Mouse (Mus musculus) embryonic stem cell, embryonic (primary cell): ENCODE data around the gene Creg1.

Source experiments
- CTCF ChIA-PET, 4 experiments: fragments of 300-600 bp in 2 of 4; fragments of 350-600 bp in 2 of 4; sonication (Branson Sonifier 250); formaldehyde crosslinking; loops; one replicate each; lab custom pipeline; 2022; ENCODE audit warnings: inconsistent platforms in 2 of 4; lab: Charles Lee
- POLR2A ChIA-PET, 4 experiments: fragments of 300-600 bp in 2 of 4; fragments of 350-600 bp in 2 of 4; sonication (Branson Sonifier 250); formaldehyde crosslinking; loops; one replicate each; lab custom pipeline; 2022; ENCODE audit warnings: antibody characterized with exemption in 4 of 4, inconsistent platforms in 1 of 4; lab: Charles Lee

Creg1 gene

DNA sequence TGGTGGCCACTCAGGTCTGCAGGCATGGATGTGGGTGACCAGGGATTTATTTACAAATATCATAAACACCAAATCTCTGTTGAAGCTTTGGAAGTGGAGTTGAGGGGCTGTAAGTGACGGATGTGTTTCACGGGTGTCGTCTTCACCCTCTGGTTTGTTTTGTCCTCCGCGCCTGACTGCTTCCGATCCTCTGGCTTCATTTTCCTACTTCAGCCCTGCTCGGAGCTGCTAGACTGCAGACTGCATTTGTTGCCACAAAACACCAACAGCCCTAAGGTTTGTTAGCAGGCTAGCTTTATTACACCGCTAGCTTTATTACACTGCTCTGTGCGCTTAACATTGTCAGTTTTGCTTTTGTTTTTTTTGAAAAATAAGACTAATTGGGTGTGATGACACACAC lies 27.9 kb downstream of the Creg1 start:
- POLR2A ChIA-PET, result interaction anchor here in 1 of 4 experiments (1.0 kb wide), 1 partner anchor 45 kb away, joined by 3 read pairs; no protein-coding TSS in a partner anchor
- CTCF ChIA-PET, result interaction anchor here in 1 of 4 experiments (3.4 kb wide), 1 partner anchor 11 kb away, joined by 15 read pairs; no protein-coding TSS in a partner anchor

DNA sequence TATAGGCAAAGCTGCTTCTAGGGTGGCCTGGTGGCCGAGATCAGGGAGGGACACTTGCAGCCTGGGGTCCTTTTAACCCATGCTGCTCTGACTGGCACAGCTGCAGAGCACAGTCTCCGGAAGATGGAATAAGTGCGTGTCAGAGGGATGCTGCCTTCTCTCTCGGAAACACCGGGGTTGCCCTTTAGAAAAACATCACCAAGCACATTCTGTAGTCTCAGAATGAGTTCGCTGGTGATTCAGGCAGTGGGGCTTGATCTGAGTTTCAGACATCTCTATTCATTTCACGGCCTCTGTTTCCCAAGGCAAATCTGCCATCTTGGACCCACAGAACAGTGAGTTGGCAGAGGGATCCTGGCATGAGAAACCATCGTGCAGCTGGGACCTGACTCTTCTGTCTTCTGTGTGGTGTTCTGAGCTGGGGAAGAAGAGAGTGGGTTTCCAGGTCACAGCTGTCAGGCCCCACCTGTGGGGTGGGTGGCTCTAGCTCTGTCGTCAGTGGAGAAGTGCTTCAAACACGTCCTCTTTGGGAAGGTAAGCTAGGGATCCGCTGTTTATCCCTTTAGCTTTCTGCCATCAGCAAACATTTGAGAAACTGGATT lies 38.3 kb downstream of the Creg1 start:
- CTCF ChIA-PET, result interaction anchor here in 2 of 4 experiments (0.5 to 1.4 kb wide), 2 partner anchors 21 to 42 kb away, joined by 3 to 5 read pairs; no protein-coding TSS in a partner anchor
- POLR2A ChIA-PET, result interaction anchor here in 2 of 4 experiments (0.6 to 1.2 kb wide), 2 partner anchors 13 to 291 kb away, joined by 4 read pairs; no protein-coding TSS in a partner anchor

- ChIA-PET POLR2A (interaction anchor here in 1 of 4 experiments (1.0 to 1.2 kb wide), 2 partner anchors 14 to 15 kb away, joined by 3 to 4 read pairs; no protein-coding TSS in a partner anchor), CTCF (interaction anchor here in 2 of 4 experiments (0.9 to 1.5 kb wide), 2 partner anchors 23 to 32 kb away, joined by 3 to 4 read pairs; no protein-coding TSS in a partner anchor)
Observed at GRCm38 (mm10) chr1:165803107-165803506, 39.6 kb downstream of the Creg1 start.

- POLR2A ChIA-PET, result interaction anchor here in 1 of 4 experiments (0.6 kb wide), 1 partner anchor 199 kb away, joined by 5 read pairs; the partner anchor contains the start of gene Pou2f1
- CTCF ChIA-PET, result interaction anchor here in 2 of 4 experiments (0.9 to 1.5 kb wide), 2 partner anchors 24 to 33 kb away, joined by 3 to 4 read pairs; no protein-coding TSS in a partner anchor
Observed at GRCm38 (mm10) chr1:165804133-165804532, 40.6 kb downstream of the Creg1 start.

- CTCF ChIA-PET, result interaction anchor here in 1 of 4 experiments (0.6 kb wide), 1 partner anchor 1019 kb away, joined by 3 read pairs; no protein-coding TSS in a partner anchor
- POLR2A ChIA-PET, result interaction anchor here in 1 of 4 experiments (0.6 to 0.8 kb wide), 4 partner anchors 29 to 268 kb away, joined by 3 read pairs; no protein-coding TSS in a partner anchor
Observed at GRCm38 (mm10) chr1:165810633-165811032, 47.1 kb downstream of the Creg1 start.

DNA sequence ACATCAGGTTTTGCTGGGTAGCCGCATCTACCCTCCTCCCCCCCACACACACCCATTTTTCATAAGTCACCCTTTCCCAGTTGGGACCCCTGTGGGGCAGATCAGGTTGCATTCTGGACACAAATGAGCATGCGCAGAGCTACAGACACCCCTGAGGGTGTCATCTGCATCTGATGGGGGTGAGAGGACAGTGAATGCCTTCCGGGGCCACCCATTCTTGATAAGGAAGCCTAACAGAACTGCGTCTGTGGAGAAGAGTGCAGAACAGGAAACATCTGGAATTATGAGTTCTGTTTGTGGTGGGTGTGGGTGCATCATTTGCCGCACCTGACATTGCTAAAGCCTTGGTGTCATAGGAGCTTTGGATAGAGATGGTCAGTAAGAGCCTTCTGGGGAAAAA lies 47.6 kb downstream of the Creg1 start:
- POLR2A ChIA-PET, result interaction anchor here in 1 of 4 experiments (0.7 kb wide), 2 partner anchors 30 to 267 kb away, joined by 3 read pairs; no protein-coding TSS in a partner anchor
- CTCF ChIA-PET, result interaction anchor here in 1 of 4 experiments (0.6 kb wide), 1 partner anchor 1020 kb away, joined by 3 read pairs; no protein-coding TSS in a partner anchor

DNA sequence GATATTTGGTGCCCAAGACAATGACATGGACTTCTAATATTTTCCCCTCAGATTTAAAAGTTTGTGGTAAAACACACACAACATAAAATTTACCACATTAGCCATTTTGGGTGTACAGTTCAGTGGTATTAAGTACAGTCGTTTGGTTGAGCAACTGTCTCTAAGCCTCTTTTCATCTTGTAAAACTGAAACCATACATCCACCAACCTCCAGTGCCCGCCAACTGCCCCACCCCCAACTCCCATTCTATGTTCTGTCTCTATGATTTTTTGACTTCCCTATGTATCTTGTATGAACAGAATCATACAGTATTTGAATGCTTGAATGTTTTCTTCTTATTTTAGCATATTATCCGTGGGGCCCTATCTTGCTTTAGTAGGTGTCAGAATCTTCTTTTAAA lies 49.2 kb downstream of the Creg1 start:
- ChIA-PET CTCF (interaction anchor here in 2 of 4 experiments (0.9 to 1.4 kb wide), 2 partner anchors 12 to 33 kb away, joined by 3 to 4 read pairs; no protein-coding TSS in a partner anchor), POLR2A (interaction anchor here in 1 of 4 experiments (0.7 kb wide), 1 partner anchor 11 kb away, joined by 4 read pairs; no protein-coding TSS in a partner anchor)

DNA sequence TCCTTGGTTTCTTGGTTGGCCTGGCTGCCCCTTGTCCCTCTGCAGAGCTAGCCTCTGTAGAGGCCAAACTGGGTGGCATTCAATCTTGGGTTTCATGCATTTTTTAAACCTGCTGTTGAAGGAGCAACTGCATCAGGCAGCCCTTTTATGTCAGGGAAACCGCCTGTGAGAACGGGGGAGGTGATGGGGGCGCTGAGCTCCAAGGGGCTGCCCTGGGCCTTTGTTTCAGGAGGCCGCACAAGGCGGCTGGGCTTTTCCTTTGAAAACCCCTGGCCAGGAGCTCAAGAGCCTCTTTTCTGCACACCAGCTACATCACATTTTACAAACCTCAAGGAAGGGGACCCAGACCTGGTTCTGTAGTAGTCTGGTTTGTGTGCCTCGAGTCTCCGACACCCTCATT lies 50.6 kb downstream of the Creg1 start:
- ChIA-PET CTCF (interaction anchor here in 1 of 4 experiments (0.7 kb wide), 1 partner anchor 9 kb away, joined by 3 read pairs; no protein-coding TSS in a partner anchor), POLR2A (interaction anchor here in 1 of 4 experiments (0.9 kb wide), 1 partner anchor 43 kb away, joined by 4 read pairs; no protein-coding TSS in a partner anchor)

DNA sequence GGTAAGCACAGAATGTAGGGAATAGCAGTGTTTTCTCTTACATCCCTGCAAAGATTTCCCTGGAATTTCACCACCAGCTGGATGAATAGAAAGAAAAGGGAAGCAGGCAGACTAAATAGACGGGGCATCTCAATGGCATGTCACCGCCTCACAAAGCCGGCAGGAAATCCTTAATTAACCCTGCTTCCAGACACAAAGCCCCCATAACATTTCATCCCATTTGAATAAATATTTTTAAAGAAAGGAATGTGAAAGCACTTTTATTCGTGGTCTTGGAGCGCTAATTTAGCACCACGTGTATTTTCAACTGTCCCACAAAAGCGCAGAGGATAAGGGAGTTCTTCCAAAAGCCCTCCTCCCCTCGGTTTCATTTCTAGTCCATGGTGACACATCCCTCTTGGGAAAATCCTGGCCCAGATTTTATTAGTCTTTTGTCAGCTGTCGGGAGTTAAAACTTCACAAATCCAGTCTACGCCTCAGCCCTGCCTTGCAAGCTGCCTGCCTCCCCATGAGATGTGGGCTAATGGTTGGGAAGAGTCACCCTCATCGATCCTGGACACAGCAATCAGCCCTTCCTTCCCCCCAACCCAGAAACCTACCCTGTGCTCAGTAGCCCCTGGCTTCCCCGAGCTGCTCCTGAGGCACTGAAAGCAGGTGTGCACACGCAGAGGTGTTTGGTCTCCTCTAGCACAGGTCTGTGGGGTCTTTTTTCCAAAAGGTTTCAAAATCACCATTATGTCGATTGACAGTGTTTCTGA lies 51.2 kb downstream of the Creg1 start:
- ChIA-PET POLR2A (interaction anchor here in 1 of 4 experiments (0.9 kb wide), 1 partner anchor 43 kb away, joined by 4 read pairs; no protein-coding TSS in a partner anchor), CTCF (no interaction called here)

GRCm38 (mm10) chr1:165816391-165816790 lies 52.8 kb downstream of the Creg1 start:
- CTCF ChIA-PET, result interaction anchor here in 1 of 4 experiments (1.0 kb wide), 1 partner anchor 36 kb away, joined by 3 read pairs; no protein-coding TSS in a partner anchor
- POLR2A ChIA-PET, result interaction anchor here in 1 of 4 experiments (0.5 to 1.4 kb wide), 2 partner anchors 201 to 237 kb away, joined by 3 read pairs; no protein-coding TSS in a partner anchor

DNA sequence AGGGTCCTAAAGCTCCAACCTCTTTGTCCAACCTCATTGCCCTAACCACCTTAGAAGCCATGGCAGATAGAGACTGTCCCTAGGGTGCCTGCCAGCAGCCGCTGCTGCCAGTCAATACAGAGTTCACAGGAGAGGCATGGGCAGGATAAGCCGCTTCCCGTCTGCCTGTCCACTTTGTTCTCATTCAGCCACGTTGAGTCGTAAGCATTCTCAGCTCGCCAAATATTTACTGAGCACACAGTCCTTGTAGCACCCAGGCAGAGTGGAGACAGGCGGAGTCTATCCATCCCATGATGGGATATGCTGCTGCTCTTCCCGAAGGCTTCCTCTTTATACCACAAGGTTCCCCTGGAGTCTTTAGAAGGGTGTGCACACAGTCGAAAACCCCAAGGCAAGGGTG lies 53.7 kb downstream of the Creg1 start:
- CTCF ChIA-PET, result interaction anchor here in 2 of 4 experiments (0.6 to 1.0 kb wide), 2 partner anchors 35 to 174 kb away, joined by 3 read pairs; no protein-coding TSS in a partner anchor
- POLR2A ChIA-PET, result interaction anchor here in 1 of 4 experiments (0.6 to 1.4 kb wide), 3 partner anchors 60 to 237 kb away, joined by 3 read pairs; no protein-coding TSS in a partner anchor

DNA sequence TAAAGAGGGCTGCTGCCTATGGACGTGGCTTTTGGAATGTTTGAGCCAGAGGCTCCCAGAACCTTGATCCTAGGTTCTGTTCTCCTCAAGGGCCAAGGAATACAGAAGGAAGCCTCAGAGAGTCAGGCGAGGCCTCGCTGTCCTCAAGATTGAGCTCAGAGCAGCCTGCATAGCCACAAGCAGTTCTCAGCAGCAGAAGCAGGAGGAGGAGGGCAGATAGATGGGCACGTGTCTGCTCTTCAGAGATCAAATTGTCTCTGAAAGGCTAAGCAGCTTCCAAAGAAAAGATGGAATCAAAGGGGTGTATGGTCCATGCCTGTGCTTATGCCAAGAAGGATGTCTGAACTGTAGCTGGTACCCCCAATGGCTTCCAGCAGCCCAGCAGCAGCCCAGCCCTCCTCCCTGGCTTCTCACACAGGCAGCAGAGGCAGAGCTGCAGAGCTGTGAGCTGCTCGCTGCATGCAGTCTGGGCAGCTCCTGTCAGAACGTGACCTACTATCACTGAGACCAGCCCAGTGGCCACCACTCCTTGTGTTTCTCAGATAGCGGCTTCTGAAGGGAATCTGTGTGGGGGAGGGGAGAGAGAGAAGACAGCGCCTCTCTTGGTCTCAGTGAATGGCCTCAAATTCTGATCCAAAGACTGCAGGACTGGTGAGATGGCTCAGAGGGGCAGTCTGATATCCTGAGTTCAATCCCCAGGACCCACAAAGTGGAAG lies 54.8 kb downstream of the Creg1 start:
- POLR2A ChIA-PET, result interaction anchor here in 1 of 4 experiments (1.6 kb wide), 1 partner anchor 15 kb away, joined by 3 read pairs; no protein-coding TSS in a partner anchor
- CTCF ChIA-PET, result interaction anchor here in 2 of 4 experiments (0.6 to 1.5 kb wide), 2 partner anchors 167 to 175 kb away, joined by 3 to 4 read pairs; no protein-coding TSS in a partner anchor

DNA sequence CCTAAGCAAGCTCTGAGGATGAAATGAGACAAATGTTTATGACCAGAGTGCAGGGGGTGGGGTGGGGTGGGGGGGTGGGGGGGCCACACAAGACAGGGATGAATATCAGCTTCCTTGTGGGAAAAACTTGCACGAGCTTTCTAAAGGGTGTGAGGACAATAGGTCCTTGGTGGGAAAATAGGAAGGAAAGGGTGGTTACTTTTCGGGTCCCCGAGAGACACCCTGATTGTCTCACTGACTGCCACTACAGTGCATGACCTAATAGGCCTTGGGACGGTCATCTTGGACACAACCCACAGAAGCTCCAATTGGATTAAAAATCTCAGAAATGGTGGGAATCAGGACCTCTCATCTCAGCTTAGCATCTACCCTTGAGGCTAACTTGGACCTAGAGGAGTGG lies 55.6 kb downstream of the Creg1 start:
- ChIA-PET POLR2A (interaction anchor here in 1 of 4 experiments (1.6 kb wide), 1 partner anchor 16 kb away, joined by 3 read pairs; no protein-coding TSS in a partner anchor), CTCF (interaction anchor here in 1 of 4 experiments (1.5 kb wide), 1 partner anchor 167 kb away, joined by 4 read pairs; no protein-coding TSS in a partner anchor)

GRCm38 (mm10) chr1:165822031-165822430 lies 58.5 kb downstream of the Creg1 start:
- CTCF ChIA-PET, result no interaction called here
- POLR2A ChIA-PET, result no interaction called here
